Comparison of ENCODE assay signal across 18 mouse cellular contexts in genomic region chr11:58215814-58216213, GRCm38 (mm10). TPM values are rescaled to one million over a fixed set of nuclear protein-coding genes. Genes with fewer than 3 reads are reported as not detected.
A peak's percentile ranks its signal among the peaks of the same experiment; 100 is the strongest.
DNase-seq lines count a peak whose midpoint lies in the region; ATAC-seq and TF ChIP-seq lines count a peak whose summit lies in the region.
"Had no signal": no experiment of that assay in that cellular context is flagged by ENCODE, and none has a peak within 500 bp of the region (broad histone marks: within the 10 kb centered on the region; RNA-seq: fewer than 3 reads in every experiment).

No protein-coding gene starts in this region.

- intact Hi-C loops in gastrocnemius, adult 2 months (cut with DNase I): no loop called here
- intact Hi-C loops in left cerebral cortex, postnatal 4 days (cut with DNase I): no loop called here

- no peak for ATAC-seq in kidney, postnatal 0 days (replicated peaks; ENCODE audit: low FRiP score, low read depth)
- no peak for ATAC-seq in kidney, embryonic 16.5 days (ENCODE audit: low FRiP score, low TSS enrichment)
- no peak for ATAC-seq in stomach, postnatal 0 days (ENCODE audit: low FRiP score, low TSS enrichment)
- ATAC-seq: forebrain, embryonic 15.5 days had no signal

- no peaks in the 10 kb centered on the region for H3K27me3 ChIP-seq in kidney, postnatal 0 days (ENCODE audit: insufficient read depth, low read length)
- no peaks in the 10 kb centered on the region for H3K27me3 ChIP-seq in kidney, embryonic 16.5 days (ENCODE audit: insufficient read depth, low read length)
- H3K27me3 ChIP-seq in thymus, adult 2 months (ENCODE audit: control insufficient read depth, insufficient read depth, low read length): no peaks in the 10 kb centered on the region
- no peaks in the 10 kb centered on the region for H3K27me3 ChIP-seq in stomach, postnatal 0 days (ENCODE audit: control insufficient read depth, insufficient read depth, low read length)
- H3K27me3 ChIP-seq: forebrain, embryonic 15.5 days; lung, embryonic 15.5 days; midbrain, embryonic 12.5 days had no signal

- H3K4me3 ChIP-seq in gastrocnemius, adult 2 months: peak overlapping the region; percentile 88
- H3K4me3 ChIP-seq in kidney, postnatal 0 days (replicated peaks; ENCODE audit: low read depth, low read length): no peak overlapping the region
- no peak overlapping the region for H3K4me3 ChIP-seq in kidney, embryonic 16.5 days (ENCODE audit: low read length)
- peak overlapping the region; percentile 17 for H3K4me3 ChIP-seq in thymus, adult 2 months (ENCODE audit: control insufficient read depth, insufficient read depth, low read length)
- peak overlapping the region; percentile 12; the same call in 1 of the 2 replicates for H3K4me3 ChIP-seq in stomach, postnatal 0 days (ENCODE audit: low read depth, low read length)
- H3K4me3 ChIP-seq: forebrain, embryonic 15.5 days; midbrain, embryonic 12.5 days had no signal

- no peaks in the 10 kb centered on the region for H3K36me3 ChIP-seq in kidney, postnatal 0 days (ENCODE audit: insufficient read depth, low read length)
- no peaks in the 10 kb centered on the region for H3K36me3 ChIP-seq in kidney, embryonic 16.5 days (ENCODE audit: insufficient read depth, low read length)
- no peaks in the 10 kb centered on the region for H3K36me3 ChIP-seq in thymus, adult 2 months (ENCODE audit: control insufficient read depth, insufficient read depth, low read length)
- H3K36me3 ChIP-seq in stomach, postnatal 0 days (ENCODE audit: control insufficient read depth, insufficient read depth, low read length): no peaks in the 10 kb centered on the region; the same call in 1 of the 2 replicates
- H3K36me3 ChIP-seq: forebrain, embryonic 15.5 days; lung, embryonic 15.5 days; midbrain, embryonic 12.5 days had no signal

- 85% methylated on average over 5 of the region's 5 CpGs for WGBS in kidney, postnatal 0 days
- 90% methylated on average over 5 of the region's 5 CpGs for WGBS in kidney, embryonic 16.5 days
- WGBS in thymus, adult 2 months: 52% methylated on average over 5 of the region's 5 CpGs
- 73% methylated on average over 5 of the region's 5 CpGs for WGBS in stomach, postnatal 0 days

- no peak for DNase-seq in gastrocnemius, adult 2 months
- no peak for DNase-seq in gastrocnemius, adult 8-10 months (ENCODE audit: low spot score in 2 of 2)
- no peak for DNase-seq in kidney, postnatal 0 days (ENCODE audit: low spot score)
- no peak for DNase-seq in thymus, adult 2 months
- DNase-seq in thymus, postnatal 25 days: no peak
- DNase-seq in stomach, postnatal 0 days (ENCODE audit: low spot score): no peak
- DNase-seq in left cerebral cortex, postnatal 4 days: no peak
- DNase-seq: cerebellum, adult 9-10 months; gastrocnemius, postnatal 14 days; kidney, adult 9 months; right cerebral cortex, postnatal 4 days had no signal

- peaks cover 9% of the 10 kb centered on the region for H3K4me1 ChIP-seq in kidney, postnatal 0 days (replicated peaks; ENCODE audit: insufficient read depth, low read length)
- H3K4me1 ChIP-seq in kidney, embryonic 16.5 days (ENCODE audit: insufficient read depth, low read length): 0 out of 2 replicates have a peak, but pooled peaks cover 4% of the 10 kb centered on the region
- peaks cover 38% of the 10 kb centered on the region for H3K4me1 ChIP-seq in thymus, adult 2 months (replicated peaks; ENCODE audit: control insufficient read depth, insufficient read depth, low read length)
- H3K4me1 ChIP-seq in stomach, postnatal 0 days (replicated peaks; ENCODE audit: control insufficient read depth, insufficient read depth): no peaks in the 10 kb centered on the region; the same call in 1 of the 2 replicates
- H3K4me1 ChIP-seq: forebrain, embryonic 15.5 days had no signal

- TF ChIP-seq CTCF in gastrocnemius, adult 2 months (IDR thresholded peaks at IDR 0.05): no peak
- TF ChIP-seq CTCF in kidney, postnatal 0 days (IDR thresholded peaks at IDR 0.05; ENCODE audit: low read depth): no peak
- no peak for TF ChIP-seq CTCF in thymus, adult 2 months (IDR thresholded peaks at IDR 0.05; ENCODE audit: borderline replicate concordance, control insufficient read depth, extremely low read depth, insufficient read depth, low read length, poor library complexity)
- TF ChIP-seq CTCF in stomach, postnatal 0 days (IDR thresholded peaks at IDR 0.05; ENCODE audit: low read depth): no peak

- peak overlapping the region; percentile 92; the same call in 1 of the 2 replicates for H3K27ac ChIP-seq in gastrocnemius, adult 2 months
- H3K27ac ChIP-seq in kidney, postnatal 0 days: no peak overlapping the region
- no peak overlapping the region for H3K27ac ChIP-seq in kidney, embryonic 16.5 days (ENCODE audit: low read length)
- no peak overlapping the region for H3K27ac ChIP-seq in thymus, adult 2 months (ENCODE audit: control insufficient read depth, insufficient read depth, low read length)
- H3K27ac ChIP-seq in stomach, postnatal 0 days (replicated peaks): 0 out of 2 replicates have a peak overlapping the region, but pooled peaks have one; percentile 8
- H3K27ac ChIP-seq: forebrain, embryonic 15.5 days; lung, embryonic 15.5 days; midbrain, embryonic 12.5 days had no signal

- no peak overlapping the region for H3K9ac ChIP-seq in kidney, postnatal 0 days (ENCODE audit: low read depth, low read length)
- H3K9ac ChIP-seq in kidney, embryonic 16.5 days (replicated peaks; ENCODE audit: low read length): no peak overlapping the region
- H3K9ac ChIP-seq in stomach, postnatal 0 days (ENCODE audit: low read length): no peak overlapping the region
- H3K9ac ChIP-seq: forebrain, embryonic 15.5 days; lung, embryonic 15.5 days; midbrain, embryonic 12.5 days had no signal

- TF ChIP-seq POLR2A in thymus, adult 2 months (IDR thresholded peaks at IDR 0.05; ENCODE audit: control insufficient read depth, extremely low read depth, insufficient read depth, low read length, poor library complexity): no peak

- no peak for TF ChIP-seq EP300 in stomach, postnatal 0 days (optimal IDR thresholded peaks at IDR 0.05)

- no peaks in the 10 kb centered on the region for H3K9me3 ChIP-seq in kidney, postnatal 0 days (replicated peaks; ENCODE audit: low read length)
- H3K9me3 ChIP-seq in kidney, embryonic 16.5 days (ENCODE audit: low read length): no peaks in the 10 kb centered on the region
- H3K9me3 ChIP-seq in stomach, postnatal 0 days (ENCODE audit: control insufficient read depth, low read length): no peaks in the 10 kb centered on the region
- H3K9me3 ChIP-seq: forebrain, embryonic 15.5 days; lung, embryonic 15.5 days; midbrain, embryonic 12.5 days had no signal

- peak overlapping the region; percentile 80 for H3K4me2 ChIP-seq in kidney, postnatal 0 days (ENCODE audit: low read length)
- no peak overlapping the region for H3K4me2 ChIP-seq in kidney, embryonic 16.5 days (replicated peaks; ENCODE audit: low read depth, low read length)
- peak overlapping the region; percentile 75 for H3K4me2 ChIP-seq in stomach, postnatal 0 days (replicated peaks; ENCODE audit: low read depth)
- H3K4me2 ChIP-seq: forebrain, embryonic 15.5 days; midbrain, embryonic 12.5 days had no signal

RNA-seq across cellular contexts. Expression of gene Irgm2, which starts 16.4 kb away (rescaled TPM):
- 10 to 100 TPM in 1 of 2 experiments, 1 to 10 TPM in 1; 8.7 to 14.6 TPM for total RNA-seq in gastrocnemius, adult 2 months (2021)
- 10 to 100 TPM in 2 of 4 experiments, 1 to 10 TPM in 2; 8.3 to 11.3 (median 9.9) TPM for total RNA-seq in gastrocnemius, adult 8-10 months (2022)
- 4.5 and 4.9 TPM in 2 replicates for polyA plus RNA-seq in kidney, postnatal 0 days (2015; fragmentation: Nextera tagmentation; extraction: Ambion mirVana)
- polyA plus RNA-seq in kidney, embryonic 16.5 days (2015; fragmentation: Nextera tagmentation; extraction: Ambion mirVana): 2.6 and 2.7 TPM in 2 replicates
- 17.1 and 20.1 TPM in 2 replicates for polyA plus RNA-seq in thymus, adult 2 months (2012; rRNA removed)
- 3.8 and 3.9 TPM in 2 replicates for polyA plus RNA-seq in stomach, postnatal 0 days (2015; fragmentation: Nextera tagmentation; extraction: Ambion mirVana)
- total RNA-seq in left cerebral cortex, postnatal 4 days (2021): 1 to 10 TPM in 1 of 2 experiments, under 1 TPM in 1; 0.79 to 1.2 TPM

RNA-seq across cellular contexts. Expression of gene Igtp, which starts 16.5 kb away (rescaled TPM):
- total RNA-seq in gastrocnemius, adult 2 months (2021): 1 to 10 TPM; 6.5 to 9.7 TPM
- total RNA-seq in gastrocnemius, adult 8-10 months (2022): 1 to 10 TPM; 7.9 to 9.9 (median 8.3) TPM
- polyA plus RNA-seq in kidney, postnatal 0 days (2015; fragmentation: Nextera tagmentation; extraction: Ambion mirVana): 7.7 and 8.0 TPM in 2 replicates
- 4.5 and 4.8 TPM in 2 replicates for polyA plus RNA-seq in kidney, embryonic 16.5 days (2015; fragmentation: Nextera tagmentation; extraction: Ambion mirVana)
- polyA plus RNA-seq in thymus, adult 2 months (2012; rRNA removed): 58.1 and 60.9 TPM in 2 replicates
- polyA plus RNA-seq in stomach, postnatal 0 days (2015; fragmentation: Nextera tagmentation; extraction: Ambion mirVana): 4.1 and 4.7 TPM in 2 replicates
- total RNA-seq in left cerebral cortex, postnatal 4 days (2021): under 1 TPM; 0.66 to 0.79 TPM

RNA-seq across cellular contexts. Expression of gene Mrpl22, which starts 44.4 kb away (rescaled TPM):
- total RNA-seq in gastrocnemius, adult 2 months (2021): 10 to 100 TPM; 35.6 to 45.8 TPM
- total RNA-seq in gastrocnemius, adult 8-10 months (2022): 10 to 100 TPM; 33.9 to 39.7 (median 37.6) TPM
- polyA plus RNA-seq in kidney, postnatal 0 days (2015; fragmentation: Nextera tagmentation; extraction: Ambion mirVana): 139 and 146 TPM in 2 replicates
- 132 and 138 TPM in 2 replicates for polyA plus RNA-seq in kidney, embryonic 16.5 days (2015; fragmentation: Nextera tagmentation; extraction: Ambion mirVana)
- polyA plus RNA-seq in thymus, adult 2 months (2012; rRNA removed): 41.3 and 42.0 TPM in 2 replicates
- 96.3 and 98.6 TPM in 2 replicates for polyA plus RNA-seq in stomach, postnatal 0 days (2015; fragmentation: Nextera tagmentation; extraction: Ambion mirVana)
- total RNA-seq in left cerebral cortex, postnatal 4 days (2021): 10 to 100 TPM; 37.6 to 37.9 TPM

RNA-seq across cellular contexts. Expression of gene Gemin5, which starts 47.5 kb away (rescaled TPM):
- total RNA-seq in gastrocnemius, adult 2 months (2021): 10 to 100 TPM in 1 of 2 experiments, 1 to 10 TPM in 1; 8.7 to 10.9 TPM
- 10 to 100 TPM in 2 of 4 experiments, 1 to 10 TPM in 2; 9.0 to 11.3 (median 10.1) TPM for total RNA-seq in gastrocnemius, adult 8-10 months (2022)
- 10.8 and 11.6 TPM in 2 replicates for polyA plus RNA-seq in kidney, postnatal 0 days (2015; fragmentation: Nextera tagmentation; extraction: Ambion mirVana)
- 22.5 and 24.0 TPM in 2 replicates for polyA plus RNA-seq in kidney, embryonic 16.5 days (2015; fragmentation: Nextera tagmentation; extraction: Ambion mirVana)
- polyA plus RNA-seq in thymus, adult 2 months (2012; rRNA removed): 20.4 and 21.8 TPM in 2 replicates
- 4.4 and 4.9 TPM in 2 replicates for polyA plus RNA-seq in stomach, postnatal 0 days (2015; fragmentation: Nextera tagmentation; extraction: Ambion mirVana)
- total RNA-seq in left cerebral cortex, postnatal 4 days (2021): 10 to 100 TPM; 21.3 to 22.0 TPM

RNA-seq across cellular contexts. Expression of gene 4930438A08Rik, which starts 58.8 kb away (rescaled TPM):
- total RNA-seq in gastrocnemius, adult 2 months (2021): not detected
- not detected for total RNA-seq in gastrocnemius, adult 8-10 months (2022)
- 0.07 TPM in 1 of 2 replicates, not detected in the other for polyA plus RNA-seq in kidney, postnatal 0 days (2015; fragmentation: Nextera tagmentation; extraction: Ambion mirVana)
- not detected in 2 replicates for polyA plus RNA-seq in kidney, embryonic 16.5 days (2015; fragmentation: Nextera tagmentation; extraction: Ambion mirVana)
- 0.07 and 0.29 TPM in 2 replicates for polyA plus RNA-seq in thymus, adult 2 months (2012; rRNA removed)
- polyA plus RNA-seq in stomach, postnatal 0 days (2015; fragmentation: Nextera tagmentation; extraction: Ambion mirVana): 0.49 and 0.50 TPM in 2 replicates
- total RNA-seq in left cerebral cortex, postnatal 4 days (2021): not detected
- total RNA-seq: gastrocnemius, postnatal 14 days; layer of hippocampus, adult 18-20 months had no signal
- polyA plus RNA-seq: brain, embryonic 14.5 days; forebrain, embryonic 15.5 days; hindbrain, embryonic 11.5 days had no signal

Comparison
In these comparisons a context has a peak if more than half of its experiments do, and no peak if none do; other contexts are left out.
1. H3K27ac ChIP-seq: peak in gastrocnemius, adult 2 months (single experiment) and stomach, postnatal 0 days (single experiment); none in kidney, postnatal 0 days (single experiment), kidney, embryonic 16.5 days (single experiment) and thymus, adult 2 months (single experiment).
2. H3K4me3 ChIP-seq: peak in gastrocnemius, adult 2 months (single experiment), thymus, adult 2 months (single experiment) and stomach, postnatal 0 days (single experiment); none in kidney, postnatal 0 days (single experiment) and kidney, embryonic 16.5 days (single experiment).